Mouse (Mus musculus) ES-Bruce4 (cell line): ENCODE measurements around the gene Unc13b. TPM values are rescaled to one million over a fixed set of nuclear protein-coding genes. Genes with fewer than 3 reads are reported as not detected.

Experiments
- H3K27ac ChIP-seq: 2 replicates; pipeline ENCODE4 v1.5.1; 2012; ENCODE audit warnings: low read length, inconsistent platforms; ENCODE audit not compliant: insufficient read depth
- H3K27me3 ChIP-seq: 2 replicates; pipeline ENCODE4 v1.6.1; 2012; ENCODE audit warnings: mild to moderate bottlenecking, low read length, inconsistent platforms; ENCODE audit not compliant: control insufficient read depth, poor library complexity, insufficient read depth, severe bottlenecking
- H3K36me3 ChIP-seq: 2 replicates; pipeline ENCODE4 v1.6.1; 2012; ENCODE audit warnings: inconsistent platforms, mild to moderate bottlenecking, low read length, moderate library complexity; ENCODE audit not compliant: control insufficient read depth, poor library complexity, insufficient read depth, severe bottlenecking
- H3K4me1 ChIP-seq: one replicate; pipeline ENCODE4 v1.8.1; 2011; ENCODE audit warnings: low read length; ENCODE audit not compliant: control insufficient read depth, insufficient read depth
- H3K4me3 ChIP-seq: 2 replicates; pipeline ENCODE4 v1.5.1; 2011; ENCODE audit warnings: low read depth, mild to moderate bottlenecking, low read length
- H3K9ac ChIP-seq: 2 replicates; pipeline ENCODE4 v1.6.1; 2012; ENCODE audit warnings: low read depth, mild to moderate bottlenecking, inconsistent platforms; ENCODE audit not compliant: poor library complexity, severe bottlenecking
- H3K9me3 ChIP-seq: replicated peaks from 2 replicates; pipeline ENCODE4 v1.6.1; 2012; ENCODE audit warnings: mild to moderate bottlenecking, low read length, inconsistent platforms; ENCODE audit not compliant: control insufficient read depth, poor library complexity, insufficient read depth, severe bottlenecking
- CTCF ChIP-seq: IDR thresholded peaks from one replicate; pipeline ENCODE4 v1.8.1; 2011; ENCODE audit warnings: low read depth, low read length
- EP300 ChIP-seq: IDR thresholded peaks from 2 replicates; pipeline ENCODE4 v1.6.1; 2011; ENCODE audit warnings: low read depth, low read length; ENCODE audit not compliant: insufficient read depth
- POLR2A ChIP-seq: IDR thresholded peaks from one replicate; pipeline ENCODE4 v1.8.1; 2011; ENCODE audit warnings: low read length; ENCODE audit not compliant: insufficient read depth
- polyA plus RNA-seq: library from polyadenylated mRNA; stranded (reverse); fragments of >200 nt; gene quantifications from 2 replicates; pipeline ENCODE4 v1.2.4, GENCODE M21; 2011; ENCODE audit warnings: low read depth; ENCODE audit not compliant: missing spikeins, insufficient read depth, insufficient read length

Unc13b gene
- polyA plus RNA-seq, 1 experiment, result 23.1 TPM

- Histone ChIP-seq H3K9ac (no peak overlapping the region), H3K36me3 (no peaks in the 10 kb centered on the region), H3K4me3 (no peak overlapping the region), H3K9me3 (no peaks in the 10 kb centered on the region), H3K4me1 (no peaks in the 10 kb centered on the region), H3K27ac (no peak overlapping the region), H3K27me3 (no peaks in the 10 kb centered on the region)
- TF ChIP-seq POLR2A (no peak), EP300 (no peak), CTCF (no peak)
Observed at GRCm38 (mm10) chr4:43232985-43233384, 174.2 kb downstream of the Unc13b start.

GRCm38 (mm10) chr4:43233489-43233888, 174.7 kb downstream of the Unc13b start:
- no peak overlapping the region for H3K27ac ChIP-seq

GRCm38 (mm10) chr4:43236898-43237297, 178.1 kb downstream of the Unc13b start:
- no peak for TF ChIP-seq CTCF
- no peak for TF ChIP-seq POLR2A
- TF ChIP-seq EP300, result no peak
- H3K4me3 ChIP-seq, result no peak overlapping the region
- no peak overlapping the region for H3K27ac ChIP-seq
- H3K36me3 ChIP-seq, result no peaks in the 10 kb centered on the region
- H3K27me3 ChIP-seq, result no peaks in the 10 kb centered on the region
- H3K9ac ChIP-seq, result no peak overlapping the region
- H3K4me1 ChIP-seq, result no peaks in the 10 kb centered on the region
- H3K9me3 ChIP-seq, result no peaks in the 10 kb centered on the region

More at GRCm38 (mm10) chr4:43233489-43233888, 174.7 kb downstream of the Unc13b start:
- no peak overlapping the region for H3K4me3 ChIP-seq
- H3K9me3 ChIP-seq, result no peaks in the 10 kb centered on the region
- H3K9ac ChIP-seq, result no peak overlapping the region
- no peaks in the 10 kb centered on the region for H3K27me3 ChIP-seq
- no peaks in the 10 kb centered on the region for H3K36me3 ChIP-seq
- H3K4me1 ChIP-seq, result no peaks in the 10 kb centered on the region
- TF ChIP-seq EP300 (no peak), CTCF (no peak), POLR2A (no peak)

- Histone ChIP-seq H3K9me3 (no peaks in the 10 kb centered on the region), H3K36me3 (no peaks in the 10 kb centered on the region), H3K4me1 (no peaks in the 10 kb centered on the region), H3K27ac (no peak overlapping the region), H3K9ac (no peak overlapping the region), H3K27me3 (no peaks in the 10 kb centered on the region), H3K4me3 (no peak overlapping the region)
- TF ChIP-seq CTCF (no peak), EP300 (no peak), POLR2A (no peak)
Observed at GRCm38 (mm10) chr4:43240716-43241115, 182.0 kb downstream of the Unc13b start.

GRCm38 (mm10) chr4:43244022-43244421, 185.3 kb downstream of the Unc13b start:
- TF ChIP-seq POLR2A (no peak), CTCF (no peak), EP300 (no peak)
- Histone ChIP-seq H3K36me3 (no peaks in the 10 kb centered on the region), H3K27ac (no peak overlapping the region), H3K9ac (no peak overlapping the region), H3K9me3 (no peaks in the 10 kb centered on the region), H3K27me3 (no peaks in the 10 kb centered on the region), H3K4me1 (no peaks in the 10 kb centered on the region), H3K4me3 (no peak overlapping the region)

- no peak overlapping the region for H3K4me3 ChIP-seq
- TF ChIP-seq POLR2A (no peak), EP300 (no peak), CTCF (no peak)
- H3K36me3 ChIP-seq, result no peaks in the 10 kb centered on the region
- no peak overlapping the region for H3K9ac ChIP-seq
- no peaks in the 10 kb centered on the region for H3K4me1 ChIP-seq
- H3K9me3 ChIP-seq, result no peaks in the 10 kb centered on the region
- no peak overlapping the region for H3K27ac ChIP-seq
- H3K27me3 ChIP-seq, result no peaks in the 10 kb centered on the region
Observed at GRCm38 (mm10) chr4:43245776-43246175, 187.0 kb downstream of the Unc13b start.
